ENCODE assay signal across 1 mouse cellular context in genomic region chr4:62433939-62434870, GRCm38 (mm10).
TF ChIP-seq lines count a peak whose summit lies in the region.

No protein-coding gene starts in this region.

TF ChIP-seq in CH12.LX, 34 proteins besides CTCF, POLR2A, EP300 and RAD21 (continued from another document):
- TF ChIP-seq IRF4 (IDR thresholded peaks at IDR 0.05; ENCODE audit: low read depth, low read length) (peak; percentile 93), MXI1 (IDR thresholded peaks at IDR 0.05; ENCODE audit: low read depth, low read length) (0 out of 2 replicates have a peak, but pooled peaks have one; percentile 39), MAFK (IDR thresholded peaks at IDR 0.05; ENCODE audit: insufficient replicate concordance, low read length) (peak; percentile 82), PAX5 (IDR thresholded peaks at IDR 0.05; ENCODE audit: low read length) (no peak), ZKSCAN1 (IDR thresholded peaks at IDR 0.05; ENCODE audit: borderline replicate concordance, low read depth, low read length) (no peak), SMC3 (IDR thresholded peaks at IDR 0.05; ENCODE audit: low read depth, low read length) (peak; percentile 5; the same call in 1 of the 2 replicates), TCF12 (IDR thresholded peaks at IDR 0.05; ENCODE audit: low read depth, low read length) (peak; percentile 61; the same call in 1 of the 2 replicates), USF2 (conservative IDR thresholded peaks at IDR 0.05; ENCODE audit: low read depth, low read length) (no peak), ZNF384 (IDR thresholded peaks at IDR 0.05; ENCODE audit: low read depth, low read length) (no peak), ZC3H11A (IDR thresholded peaks at IDR 0.05; ENCODE audit: low read depth, low read length) (no peak), KAT2A (IDR thresholded peaks at IDR 0.05; ENCODE audit: insufficient replicate concordance, low read length) (no peak), ZMIZ1 (IDR thresholded peaks at IDR 0.05; ENCODE audit: low read depth, low read length) (peak; percentile 30; the same call in 1 of the 2 replicates)
